Mouse (Mus musculus): ENCODE measurements at regions not wholly inside any gene's neighbourhood (a gene's known extent, or its start where the extent isn't known, plus 50 kb on each side); places are given as distances from the start of the nearest gene placed in this dataset.

DNA sequence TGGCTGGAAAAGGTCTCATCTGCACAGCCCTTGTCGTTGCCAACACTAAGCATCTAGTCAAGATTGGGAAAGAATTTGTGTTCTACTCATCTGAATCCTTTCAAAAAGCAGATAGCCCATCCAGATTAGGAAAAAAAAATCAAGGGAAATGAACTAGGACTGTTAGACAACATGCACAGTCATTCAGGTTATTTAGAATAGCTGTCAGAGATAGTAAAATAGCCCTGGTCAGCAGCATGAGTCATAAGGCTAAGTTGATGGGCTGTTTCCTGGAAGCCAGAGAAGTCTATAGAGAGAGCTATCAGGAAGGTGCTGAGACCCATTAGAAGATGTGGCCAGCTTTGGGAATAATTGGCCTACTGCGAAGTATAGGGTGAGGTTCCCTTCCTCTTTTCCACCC lies 1447.4 kb downstream of the Slc22a22 start:
- no peak for DNase-seq (ENCODE audit: low spot score)

- DNase-seq (ENCODE audit: low spot score): no peak
Measured at GRCm38 (mm10) chr15:56027197-56027818, 1450.1 kb downstream of the Slc22a22 start.

GRCm38 (mm10) chr15:56024705-56025104 lies 1452.7 kb downstream of the Slc22a22 start:
- no peak for DNase-seq (ENCODE audit: low spot score)

- no peak for DNase-seq (ENCODE audit: low spot score)
Measured at GRCm38 (mm10) chr15:56023862-56024484, 1453.5 kb downstream of the Slc22a22 start.

DNA sequence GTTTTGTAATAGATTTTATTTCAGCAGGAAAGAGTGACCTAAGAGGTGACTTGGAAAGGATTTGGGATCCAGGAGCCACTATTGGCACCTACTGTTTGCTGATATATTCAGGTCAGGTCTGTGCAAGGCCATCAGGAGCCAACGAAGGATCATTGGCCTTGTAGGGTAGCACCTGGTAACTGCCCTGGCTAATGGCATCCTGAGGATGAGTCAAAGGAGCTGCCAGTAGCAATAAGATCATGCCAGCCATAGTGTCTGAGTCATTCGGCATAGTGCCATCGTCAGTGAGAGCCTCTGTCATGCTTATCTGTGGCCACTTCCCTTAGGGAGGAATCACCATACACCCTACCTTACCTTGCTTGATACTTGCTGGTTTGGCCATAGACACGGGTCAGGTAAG lies 1455.1 kb downstream of the Slc22a22 start:
- no peak for DNase-seq (ENCODE audit: low spot score)

DNA sequence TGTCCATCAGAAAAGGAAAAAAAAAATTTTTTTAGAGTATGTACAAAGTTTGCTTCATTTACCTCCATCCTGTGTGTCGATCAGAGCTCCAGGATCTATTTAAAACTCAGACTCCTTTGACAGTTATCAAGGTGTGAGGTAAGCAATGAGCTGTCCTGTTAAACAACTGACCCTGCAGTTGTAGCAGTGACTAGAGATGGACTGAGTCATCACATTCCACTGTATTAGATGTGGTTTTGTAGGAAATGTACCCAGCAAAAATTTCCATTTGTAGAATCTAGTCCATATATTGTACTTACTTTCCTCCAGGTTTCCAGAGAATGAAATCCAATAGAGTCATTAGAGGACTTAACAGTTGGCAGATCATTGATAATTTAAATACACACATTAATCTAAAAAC lies 1459.3 kb downstream of the Slc22a22 start:
- no peak for DNase-seq (ENCODE audit: low spot score)

DNA sequence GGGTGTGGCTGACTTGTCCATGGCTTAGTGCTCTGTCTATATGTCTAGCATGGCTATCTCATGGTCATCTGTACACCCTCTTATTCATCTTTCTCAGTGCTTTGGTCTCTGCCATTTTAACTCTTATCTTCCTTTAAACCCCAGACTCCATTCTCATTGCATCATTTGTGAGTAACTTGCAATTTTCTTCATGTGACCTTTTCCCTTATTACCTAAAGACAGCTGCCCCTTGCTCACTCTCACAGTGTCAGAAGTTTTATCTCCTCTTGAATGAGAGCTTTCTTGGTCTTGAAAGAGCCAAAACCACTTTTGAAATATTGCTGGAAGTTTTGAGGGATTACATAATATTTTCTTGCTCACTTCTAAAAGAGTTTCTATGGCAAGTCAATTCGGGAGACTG lies 1459.9 kb downstream of the Slc22a22 start:
- DNase-seq (ENCODE audit: low spot score): no peak

GRCm38 (mm10) chr15:56016070-56016469 lies 1461.4 kb downstream of the Slc22a22 start:
- no peak for DNase-seq (ENCODE audit: low spot score)

DNA sequence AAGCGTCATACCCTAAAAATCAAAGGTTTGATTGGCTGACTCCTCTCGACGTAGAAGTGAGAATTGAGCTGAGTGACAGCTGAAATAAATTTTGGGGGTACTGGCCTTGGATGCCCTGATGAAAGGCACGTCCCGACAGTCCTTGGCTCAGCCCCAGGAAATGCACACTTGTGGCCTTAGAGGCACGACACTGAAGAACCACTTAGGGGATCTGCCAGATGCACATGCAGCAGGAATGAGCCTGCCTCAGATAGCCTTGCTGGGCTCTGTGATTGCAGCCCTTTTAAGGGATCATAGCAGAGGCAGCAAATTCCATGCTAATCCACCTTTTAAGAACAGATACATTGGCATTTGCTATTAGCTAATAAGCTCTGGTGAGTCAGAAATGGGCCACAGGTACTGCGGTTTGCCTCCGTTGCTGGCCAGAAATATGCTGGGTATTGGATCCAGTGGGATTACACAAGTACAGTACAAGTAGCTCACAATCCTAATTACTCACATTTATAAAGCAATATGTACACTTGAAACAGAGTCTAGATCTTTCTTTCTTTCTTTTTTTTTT lies 1463.3 kb downstream of the Slc22a22 start:
- no peak for DNase-seq (ENCODE audit: low spot score)

DNA sequence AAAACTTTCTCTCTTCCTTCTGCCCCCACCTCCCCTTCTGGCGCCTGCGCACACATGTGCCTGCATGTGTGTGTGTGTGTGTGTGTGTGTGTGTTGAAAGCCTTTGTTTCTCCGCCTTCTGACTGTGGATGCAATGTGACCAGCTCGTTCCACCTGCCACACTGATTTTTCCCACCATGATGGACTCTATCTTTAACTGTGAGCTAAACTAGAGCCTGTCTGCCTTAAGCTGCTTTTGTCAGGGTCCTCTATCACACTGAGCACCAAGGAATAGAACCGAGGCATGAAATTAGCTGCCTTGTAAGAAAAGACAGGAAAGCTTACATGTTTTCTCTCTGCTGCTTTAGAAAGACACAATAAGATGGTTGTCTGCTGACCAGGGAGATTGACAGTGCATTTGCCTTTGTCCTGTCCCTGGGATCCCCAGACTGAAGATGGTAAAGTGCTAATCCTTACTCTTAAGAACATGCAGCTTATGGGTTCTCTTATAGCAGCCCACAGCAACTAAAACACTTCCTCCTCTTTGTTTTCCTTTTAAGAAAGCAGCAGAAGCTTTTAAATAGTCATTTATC lies 1468.7 kb downstream of the Slc22a22 start:
- no peak for DNase-seq (ENCODE audit: low spot score)

DNA sequence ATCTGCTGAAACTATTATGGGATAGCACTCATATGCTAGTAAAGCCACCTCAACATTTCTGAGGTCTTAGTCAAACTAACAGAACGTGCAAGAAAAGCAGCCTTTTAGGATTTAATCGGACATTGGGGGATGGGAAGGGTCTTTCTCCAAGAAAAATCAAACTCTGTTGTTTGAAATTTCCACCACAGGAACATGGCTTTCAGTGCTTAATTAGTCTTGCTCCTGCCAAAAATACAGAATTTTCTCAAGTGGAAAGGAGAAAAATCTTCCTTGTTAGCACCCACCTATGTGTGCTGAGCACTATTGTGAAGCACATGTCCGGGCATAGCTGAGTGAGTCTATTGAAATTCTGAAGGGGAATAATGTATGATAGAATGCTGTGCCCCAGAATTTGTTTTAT lies 1470.0 kb downstream of the Slc22a22 start:
- DNase-seq (ENCODE audit: low spot score): no peak

- DNase-seq (ENCODE audit: low spot score): no peak
Measured at GRCm38 (mm10) chr15:56005361-56005760, 1472.1 kb downstream of the Slc22a22 start.

- DNase-seq (ENCODE audit: low spot score): no peak
Measured at GRCm38 (mm10) chr15:56003921-56004320, 1473.5 kb downstream of the Slc22a22 start.

GRCm38 (mm10) chr15:55999605-56000004 lies 1477.8 kb downstream of the Slc22a22 start:
- no peak for DNase-seq (ENCODE audit: low spot score)

- no peak for DNase-seq (ENCODE audit: low spot score)
Measured at GRCm38 (mm10) chr15:55997977-55998376, 1479.4 kb downstream of the Slc22a22 start.

GRCm38 (mm10) chr15:55994680-55995079 lies 1482.7 kb downstream of the Slc22a22 start:
- no peak for DNase-seq (ENCODE audit: low spot score)

DNA sequence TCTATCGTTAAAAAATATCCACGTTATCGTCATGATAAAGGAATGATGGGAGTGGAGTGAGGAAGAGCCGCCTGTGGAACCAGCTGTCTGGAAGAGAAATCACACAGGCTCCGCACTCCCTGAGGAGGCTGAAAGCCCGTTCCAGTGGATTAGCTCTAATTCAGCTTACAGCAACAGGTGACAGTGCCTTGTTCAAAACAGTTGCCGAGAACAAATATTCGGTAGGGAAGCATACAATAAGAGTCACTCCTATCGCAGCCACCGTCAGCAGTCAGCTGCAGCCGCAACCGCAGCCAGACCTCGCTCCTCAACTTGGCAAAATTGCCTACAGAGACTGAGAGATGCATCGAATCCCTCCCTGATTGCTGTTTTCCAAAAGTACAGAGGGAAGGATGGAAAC lies 1501.6 kb downstream of the Slc22a22 start:
- no peak for DNase-seq (ENCODE audit: low spot score)

DNA sequence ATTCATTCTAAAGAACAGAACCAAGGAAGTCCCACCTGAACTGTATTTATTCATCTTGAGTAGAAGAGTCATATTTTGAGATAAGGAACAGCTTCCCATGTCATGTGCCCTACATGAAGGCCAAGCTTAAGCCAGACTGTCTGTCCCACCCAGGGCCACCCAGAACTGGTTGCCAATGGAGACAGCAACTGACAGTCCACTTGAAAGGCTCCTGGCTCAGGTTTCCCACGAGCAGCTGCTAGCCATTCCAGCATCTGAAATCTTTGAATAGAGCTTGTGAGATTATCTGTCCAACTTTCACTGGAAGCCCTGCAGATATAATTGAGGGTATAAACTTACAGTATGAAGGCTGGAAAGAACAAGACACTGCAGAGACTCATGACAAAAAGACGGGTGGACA lies 1510.6 kb downstream of the Slc22a22 start:
- no peak for DNase-seq (ENCODE audit: low spot score)

GRCm38 (mm10) chr15:55965296-55965695 lies 1512.1 kb downstream of the Slc22a22 start:
- no peak for DNase-seq (ENCODE audit: low spot score)

- no peak for DNase-seq (ENCODE audit: low spot score)
Measured at GRCm38 (mm10) chr15:55962093-55962492, 1515.3 kb downstream of the Slc22a22 start.

Data from left cerebral cortex, adult 11 months (tissue).